Mouse (Mus musculus) MN1 (cell line): ENCODE measurements at regions not wholly inside any gene's neighbourhood (a gene's known extent, or its start where the extent isn't known, plus 50 kb on each side); places are given as distances from the start of the nearest gene placed in this dataset.

ENCODE experiments used
- DNase-seq: peaks from one replicate; pipeline ENCODE4 v3.0.0-alpha.2; 2016; ENCODE audit warnings: low spot score

GRCm38 (mm10) chrX:35791273-35791672 is 97.4 kb upstream of the Dock11 start:
- no peak for DNase-seq

- no peak for DNase-seq
Measured at GRCm38 (mm10) chrX:35813206-35813605, 75.4 kb upstream of the Dock11 start.

- DNase-seq, result peak; percentile 13
Measured at GRCm38 (mm10) chrX:35834411-35834810, 54.2 kb upstream of the Dock11 start.

- DNase-seq, result no peak
Measured at GRCm38 (mm10) chrX:35838064-35838463, 50.6 kb upstream of the Dock11 start.
